Mouse (Mus musculus) liver, adult (tissue): ENCODE results near the gene Thap2.

ENCODE experiments used
- GATA4 ChIP-seq: IDR thresholded peaks from 2 replicates; pipeline ENCODE4 v1.6.1; 2014; ENCODE audit warnings: mild to moderate bottlenecking, low read length; ENCODE audit not compliant: insufficient replicate concordance

The Thap2 gene

DNA sequence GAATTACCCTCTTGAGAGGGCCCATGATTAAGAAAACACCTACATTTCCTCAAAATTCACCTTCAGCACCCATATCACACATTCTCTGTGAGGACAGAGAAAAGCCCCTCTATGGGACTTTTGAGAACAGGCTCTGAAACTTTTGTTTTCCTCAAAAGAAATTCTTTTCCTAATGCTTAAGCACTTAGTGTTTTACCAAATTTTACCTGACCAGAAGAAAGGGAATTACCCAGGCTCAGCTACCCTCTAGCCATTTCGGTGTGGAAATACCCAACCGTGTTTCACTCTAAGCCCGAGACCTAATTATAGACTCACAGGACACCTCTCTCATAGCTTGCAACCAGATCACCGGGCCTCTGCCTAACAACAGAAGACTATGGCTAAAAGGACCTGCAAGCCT is 51.2 kb downstream of the Thap2 start:
- no peak for TF ChIP-seq GATA4

DNA sequence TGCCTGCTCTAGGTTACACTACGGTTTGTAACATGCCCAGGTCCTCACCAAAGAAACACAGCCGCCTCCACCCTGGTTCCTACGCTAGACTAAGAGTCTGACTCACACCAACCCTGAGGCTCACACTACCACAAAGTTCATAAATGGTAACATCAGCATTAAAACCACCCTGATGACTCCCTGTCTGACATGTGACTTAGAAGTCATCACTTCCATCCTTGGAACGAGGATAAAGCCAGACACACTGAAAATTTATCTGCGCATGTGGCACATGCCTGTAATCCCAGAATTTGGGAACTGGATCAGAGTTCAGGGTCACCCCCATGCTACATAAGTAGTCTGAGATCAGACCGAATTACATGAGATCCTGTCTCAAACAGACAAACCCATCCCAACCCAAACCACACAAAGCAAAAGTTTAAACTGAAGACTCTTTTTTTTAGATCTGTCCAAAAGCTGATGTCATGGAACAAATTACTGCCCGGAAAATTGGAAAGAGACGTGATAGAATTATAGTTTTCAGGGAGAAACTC is 51.8 kb downstream of the Thap2 start:
- no peak for TF ChIP-seq GATA4

DNA sequence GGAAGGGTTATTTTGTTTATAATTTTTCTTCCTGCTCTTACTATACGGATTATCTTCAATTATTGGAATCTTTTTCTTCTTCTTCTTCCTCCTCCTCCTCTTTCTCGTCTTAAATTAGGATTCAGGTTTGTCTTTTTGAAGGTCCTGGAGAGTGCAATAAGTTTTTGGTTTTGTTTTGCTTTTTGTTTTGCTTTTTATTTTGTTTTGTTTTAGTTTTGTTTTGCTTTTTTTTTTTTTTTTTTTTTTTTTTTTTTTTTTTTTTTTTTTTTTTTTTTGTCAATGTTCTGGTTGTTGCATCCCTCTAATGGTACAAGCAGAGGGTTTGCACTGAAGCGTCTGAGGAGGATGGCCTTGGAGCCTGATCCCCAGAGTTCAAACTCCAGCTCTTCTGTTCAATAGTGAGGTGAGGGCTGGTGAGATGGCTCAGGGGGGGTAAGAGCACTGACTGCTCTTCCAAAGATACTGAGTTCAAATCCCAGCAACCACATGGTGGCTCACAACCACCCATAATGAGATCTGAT is 55.2 kb downstream of the Thap2 start:
- TF ChIP-seq GATA4: no peak

DNA sequence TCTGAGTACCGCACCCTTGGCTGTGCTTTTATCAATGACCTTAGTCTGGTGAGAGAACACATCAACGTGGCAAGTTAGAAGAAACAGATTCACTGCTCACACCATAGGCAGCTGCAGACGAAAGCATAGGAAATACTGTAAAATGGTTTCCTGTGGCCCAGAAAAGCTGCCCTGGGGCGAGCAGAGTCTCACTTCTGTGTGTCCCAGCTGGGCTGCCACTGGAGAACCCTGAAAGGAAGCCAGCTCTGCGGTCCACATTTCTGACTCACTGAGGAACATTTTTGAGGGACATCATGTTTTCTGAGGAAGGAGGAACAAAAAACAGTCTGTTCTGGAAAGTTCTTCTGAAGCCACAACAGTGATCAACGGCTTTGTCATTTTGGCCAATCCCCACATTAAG is 55.7 kb downstream of the Thap2 start:
- no peak for TF ChIP-seq GATA4

DNA sequence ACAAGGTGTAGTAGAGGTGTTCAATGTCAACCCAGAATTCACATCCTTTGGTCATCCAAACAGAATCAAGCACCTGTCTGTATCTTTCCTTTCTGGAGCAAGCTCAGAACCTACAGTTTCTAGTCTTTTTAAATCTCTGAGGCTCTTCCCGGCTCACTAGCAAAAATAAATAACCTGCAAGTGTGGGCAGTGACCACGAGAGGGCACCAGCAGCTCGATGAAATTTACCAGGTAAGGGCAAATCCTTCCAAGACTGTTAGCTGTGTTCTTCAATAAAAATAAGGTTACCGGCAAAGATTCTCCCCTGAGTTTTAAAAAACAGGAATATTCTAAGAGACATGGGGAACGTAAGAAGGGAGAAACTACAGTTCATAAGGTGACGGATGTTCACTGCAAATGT is 60.9 kb downstream of the Thap2 start:
- no peak for TF ChIP-seq GATA4

DNA sequence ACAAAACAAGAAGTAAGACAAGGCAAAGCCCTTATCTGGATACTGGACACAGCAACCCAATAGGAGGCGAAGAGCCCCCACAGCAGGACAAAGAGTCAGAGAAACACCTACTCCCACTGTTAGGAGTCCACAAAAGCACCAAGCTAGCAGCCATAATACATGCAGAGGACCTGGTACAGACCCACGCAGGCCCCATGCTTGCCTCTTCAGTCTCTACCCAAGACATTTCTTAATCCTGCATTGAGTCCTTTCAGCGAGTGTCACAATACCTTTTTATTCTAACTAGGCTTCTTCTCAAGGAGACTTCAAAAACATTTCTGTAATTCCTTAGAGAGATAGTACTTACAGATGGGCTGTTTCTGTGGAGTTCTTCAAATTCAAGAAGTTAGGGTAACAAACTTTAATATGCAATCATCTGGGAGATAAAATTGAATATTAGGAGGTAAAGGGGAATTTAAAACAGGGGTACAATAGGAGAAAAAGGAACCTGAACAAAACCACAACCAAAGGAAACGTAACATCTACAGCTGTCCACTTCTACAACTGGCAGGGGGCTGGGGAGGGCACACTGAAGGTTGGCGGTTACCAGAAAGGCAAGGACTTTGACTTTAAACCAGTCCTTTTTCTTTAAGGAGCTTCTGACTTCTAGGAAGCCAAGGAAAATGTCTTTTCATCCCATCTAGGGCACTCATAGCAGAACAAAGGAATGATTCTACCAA is 62.8 kb downstream of the Thap2 start:
- no peak for TF ChIP-seq GATA4
